In genomic region chr14:16189142-16189541, GRCm38 (mm10) we compare ENCODE assay signal across 23 mouse cellular contexts. TPM values are rescaled to one million over a fixed set of nuclear protein-coding genes. Genes with fewer than 3 reads are reported as not detected.
DNase-seq lines count a peak whose midpoint lies in the region; ATAC-seq lines count a peak whose summit lies in the region.
"Had no signal": no experiment of that assay in that cellular context is flagged by ENCODE, and none has a peak within 500 bp of the region (broad histone marks: within the 10 kb centered on the region; RNA-seq: fewer than 3 reads in every experiment).

No protein-coding gene starts in this region.

- H3K9ac ChIP-seq in intestine, embryonic 14.5 days (ENCODE audit: low read length): no peak overlapping the region
- H3K9ac ChIP-seq in kidney, embryonic 15.5 days: no peak overlapping the region
- no peak overlapping the region for H3K9ac ChIP-seq in liver, embryonic 15.5 days
- no peak overlapping the region for H3K9ac ChIP-seq in heart, embryonic 12.5 days
- H3K9ac ChIP-seq: forebrain, postnatal 0 days; hindbrain, embryonic 13.5 days; limb, embryonic 12.5 days; lung, embryonic 15.5 days; stomach, embryonic 15.5 days had no signal

- H3K27ac ChIP-seq in intestine, embryonic 14.5 days (ENCODE audit: low read depth): no peak overlapping the region
- no peak overlapping the region for H3K27ac ChIP-seq in kidney, embryonic 15.5 days
- H3K27ac ChIP-seq in liver, embryonic 15.5 days (replicated peaks): no peak overlapping the region
- no peak overlapping the region for H3K27ac ChIP-seq in heart, embryonic 12.5 days (ENCODE audit: poor library complexity, severe bottlenecking)
- H3K27ac ChIP-seq: hindbrain, embryonic 13.5 days; limb, embryonic 12.5 days; lung, embryonic 15.5 days; stomach, embryonic 15.5 days had no signal

- H3K9me3 ChIP-seq in intestine, embryonic 14.5 days (ENCODE audit: control insufficient read depth, low read length): no peaks in the 10 kb centered on the region
- 0 out of 2 replicates have a peak, but pooled peaks cover 2% of the 10 kb centered on the region for H3K9me3 ChIP-seq in kidney, embryonic 15.5 days (replicated peaks)
- H3K9me3 ChIP-seq in liver, embryonic 15.5 days (replicated peaks): no peaks in the 10 kb centered on the region
- no peaks in the 10 kb centered on the region for H3K9me3 ChIP-seq in heart, embryonic 12.5 days (replicated peaks)
- H3K9me3 ChIP-seq: hindbrain, embryonic 13.5 days; lung, embryonic 15.5 days; stomach, embryonic 15.5 days had no signal

- no peaks in the 10 kb centered on the region for H3K27me3 ChIP-seq in intestine, embryonic 14.5 days (replicated peaks; ENCODE audit: control insufficient read depth, insufficient read depth, low read length)
- H3K27me3 ChIP-seq in kidney, embryonic 15.5 days: no peaks in the 10 kb centered on the region
- H3K27me3 ChIP-seq in liver, embryonic 15.5 days: no peaks in the 10 kb centered on the region
- H3K27me3 ChIP-seq in heart, embryonic 12.5 days (replicated peaks): no peaks in the 10 kb centered on the region
- H3K27me3 ChIP-seq: hindbrain, embryonic 13.5 days; limb, embryonic 12.5 days; lung, embryonic 15.5 days; stomach, embryonic 15.5 days had no signal

- no peaks in the 10 kb centered on the region for H3K4me1 ChIP-seq in intestine, embryonic 14.5 days (replicated peaks; ENCODE audit: control insufficient read depth, insufficient read depth, low read length)
- H3K4me1 ChIP-seq in kidney, embryonic 15.5 days: no peaks in the 10 kb centered on the region
- H3K4me1 ChIP-seq in liver, embryonic 15.5 days (replicated peaks): no peaks in the 10 kb centered on the region
- no peaks in the 10 kb centered on the region for H3K4me1 ChIP-seq in heart, embryonic 12.5 days (replicated peaks)
- H3K4me1 ChIP-seq: hindbrain, embryonic 13.5 days; limb, embryonic 12.5 days; lung, embryonic 15.5 days; stomach, embryonic 15.5 days had no signal

- no peak overlapping the region for H3K4me3 ChIP-seq in intestine, embryonic 14.5 days (ENCODE audit: low read depth, low read length)
- no peak overlapping the region for H3K4me3 ChIP-seq in kidney, embryonic 15.5 days (replicated peaks)
- no peak overlapping the region for H3K4me3 ChIP-seq in liver, embryonic 15.5 days (replicated peaks)
- no peak overlapping the region for H3K4me3 ChIP-seq in heart, embryonic 12.5 days
- H3K4me3 ChIP-seq: hindbrain, embryonic 13.5 days; limb, embryonic 12.5 days; lung, embryonic 15.5 days; stomach, embryonic 15.5 days had no signal

- H3K4me2 ChIP-seq in intestine, embryonic 14.5 days (ENCODE audit: low read length): no peak overlapping the region
- H3K4me2 ChIP-seq in kidney, embryonic 15.5 days: no peak overlapping the region
- H3K4me2 ChIP-seq in liver, embryonic 15.5 days: no peak overlapping the region
- no peak overlapping the region for H3K4me2 ChIP-seq in heart, embryonic 12.5 days
- H3K4me2 ChIP-seq: heart, embryonic 11.5 days; hindbrain, embryonic 13.5 days; limb, embryonic 12.5 days; lung, embryonic 15.5 days; stomach, embryonic 15.5 days had no signal

- WGBS in intestine, embryonic 14.5 days: 61% methylated on average over 1 of the region's 1 CpGs
- WGBS in kidney, embryonic 15.5 days: 66% methylated on average over 1 of the region's 1 CpGs
- WGBS in liver, embryonic 15.5 days (ENCODE audit: insufficient replicate concordance): 55% methylated on average over 1 of the region's 1 CpGs
- WGBS in heart, embryonic 12.5 days: 85% methylated on average over 1 of the region's 1 CpGs

- peak; percentile 4 for DNase-seq in A20 (ENCODE audit: low read depth, low spot score)
- DNase-seq in intestine, embryonic 14.5 days (ENCODE audit: low spot score): no peak
- DNase-seq in adrenal gland, adult (ENCODE audit: inconsistent age in 2 of 2, low spot score in 1 of 2): no peak
- DNase-seq: adrenal gland, postnatal 10 days; cerebellum, adult 11 months; cerebellum, postnatal 14 days; forebrain, postnatal 0 days; heart, postnatal 14 days; lung, postnatal 4 days; right cerebral cortex, postnatal 14 days; thymus, adult 18-20 months had no signal

- peak; percentile 62; the same call in 1 of the 2 replicates for ATAC-seq in intestine, embryonic 14.5 days (replicated peaks; ENCODE audit: low FRiP score, low TSS enrichment, low read depth)
- ATAC-seq in kidney, embryonic 15.5 days (replicated peaks; ENCODE audit: low FRiP score): peak; percentile 69
- 0 out of 2 replicates have a peak, but pooled peaks have one; percentile 42 for ATAC-seq in liver, embryonic 15.5 days (ENCODE audit: insufficient read depth)
- ATAC-seq in heart, embryonic 12.5 days (ENCODE audit: insufficient number of reproducible peaks, low FRiP score): no peak
- ATAC-seq in monocyte, adult 5-6 weeks (replicated peaks; ENCODE audit: insufficient number of reproducible peaks, low FRiP score, low TSS enrichment, poor library complexity, severe bottlenecking): no peak
- ATAC-seq: CD4-positive, CD25-positive, alpha-beta regulatory T cell, adult 4 months; forebrain, postnatal 0 days; midbrain, embryonic 16.5 days; Patski had no signal

- H3K36me3 ChIP-seq in intestine, embryonic 14.5 days (ENCODE audit: control insufficient read depth, insufficient read depth, low read length): no peaks in the 10 kb centered on the region
- H3K36me3 ChIP-seq in kidney, embryonic 15.5 days: no peaks in the 10 kb centered on the region
- no peaks in the 10 kb centered on the region for H3K36me3 ChIP-seq in liver, embryonic 15.5 days (replicated peaks)
- H3K36me3 ChIP-seq in heart, embryonic 12.5 days: no peaks in the 10 kb centered on the region
- H3K36me3 ChIP-seq: hindbrain, embryonic 13.5 days; limb, embryonic 12.5 days; lung, embryonic 15.5 days; stomach, embryonic 15.5 days had no signal

RNA-seq across cellular contexts. Expression of gene Ngly1, which starts 59.9 kb away (rescaled TPM):
- polyA plus RNA-seq in intestine, embryonic 14.5 days (2014; fragmentation: Nextera tagmentation; extraction: Ambion mirVana): 32.1 and 35.7 TPM in 2 replicates
- 36.1 and 36.3 TPM in 2 replicates for polyA plus RNA-seq in kidney, embryonic 15.5 days (2015; fragmentation: Nextera tagmentation; extraction: Ambion mirVana)
- 18.7 and 20.4 TPM in 2 replicates for polyA plus RNA-seq in liver, embryonic 15.5 days (2015; fragmentation: Nextera tagmentation; extraction: Ambion mirVana)
- polyA plus RNA-seq in heart, embryonic 12.5 days (2016; fragmentation: Nextera tagmentation; extraction: Ambion mirVana): 23.8 and 25.0 TPM in 2 replicates
- total RNA-seq in monocyte, adult 5-6 weeks (2017): 58.4 to 63.1 TPM (median 59.5 TPM) in 3 replicates

Comparison
In these comparisons a context has a peak if more than half of its experiments do, and no peak if none do; other contexts are left out.
1. ATAC-seq: peak in intestine, embryonic 14.5 days (single experiment), kidney, embryonic 15.5 days (single experiment) and liver, embryonic 15.5 days (single experiment); none in heart, embryonic 12.5 days (single experiment) and monocyte, adult 5-6 weeks (single experiment).